Mouse (Mus musculus): ENCODE results near the gene Tbp. TPM values are rescaled to one million over a fixed set of nuclear protein-coding genes. Genes with fewer than 3 reads are reported as not detected.

Gene Tbp
- polyA plus RNA-seq, 1 experiment from 2014 or later, result 29.0 TPM

DNA sequence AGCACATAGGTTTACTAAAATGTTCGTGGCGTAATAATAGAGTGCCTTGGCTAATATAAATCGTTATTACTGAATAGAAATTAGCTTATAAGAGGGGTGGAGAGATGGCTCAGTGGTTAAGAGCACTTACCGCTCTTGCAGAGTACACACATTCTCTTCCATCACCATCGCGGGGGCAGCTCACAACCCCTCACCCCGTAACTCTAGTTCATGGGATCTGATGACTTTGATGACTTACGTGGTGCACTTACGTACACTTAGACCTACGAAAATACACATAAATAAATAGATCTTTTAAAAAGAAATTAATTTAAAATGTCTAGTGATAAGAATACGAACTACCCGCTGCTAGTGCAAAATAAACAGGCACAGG is 65.2 kb downstream of the Tbp start:
- H3K4me3 ChIP-seq (ENCODE audit: inconsistent target), result peak overlapping the region; percentile 78
- H3K36me3 ChIP-seq (ENCODE audit: inconsistent target), result no peaks in the 10 kb centered on the region
- 58% methylated on average over 11 of the region's 12 CpGs for WGBS (ENCODE audit: missing documents)

DNA sequence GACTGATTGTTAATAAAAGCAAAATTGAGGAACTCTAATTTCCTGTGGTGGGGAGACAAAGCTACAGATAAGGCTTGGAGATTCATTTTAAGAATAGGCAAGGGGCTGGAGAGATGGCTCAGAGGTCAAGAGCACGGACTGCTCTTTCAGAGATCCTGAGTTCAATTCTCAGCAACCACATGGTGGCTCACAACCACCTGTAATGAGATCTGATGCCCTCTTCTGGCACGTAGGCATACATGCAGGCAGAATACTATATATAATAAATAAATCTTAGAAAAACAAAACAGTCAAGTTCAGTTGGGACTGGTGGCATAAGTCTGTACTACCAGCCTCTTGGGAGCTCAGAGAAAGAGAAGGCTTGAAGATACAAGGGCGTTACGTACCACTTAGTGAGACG is 67.2 kb downstream of the Tbp start:
- Histone ChIP-seq H3K36me3 (ENCODE audit: inconsistent target) (no peaks in the 10 kb centered on the region), H3K27ac (no peak overlapping the region), H3K4me3 (ENCODE audit: inconsistent target) (no peak overlapping the region), H3K79me2 (ENCODE audit: inconsistent target) (no peaks in the 10 kb centered on the region)
- WGBS (ENCODE audit: missing documents), result 72% methylated on average over 5 of the region's 5 CpGs

More for the DNA sequence above, 65.2 kb downstream of the Tbp start:
- H3K79me2 ChIP-seq (ENCODE audit: inconsistent target), result no peaks in the 10 kb centered on the region
- H3K27ac ChIP-seq, result peak overlapping the region; percentile 85

DNA sequence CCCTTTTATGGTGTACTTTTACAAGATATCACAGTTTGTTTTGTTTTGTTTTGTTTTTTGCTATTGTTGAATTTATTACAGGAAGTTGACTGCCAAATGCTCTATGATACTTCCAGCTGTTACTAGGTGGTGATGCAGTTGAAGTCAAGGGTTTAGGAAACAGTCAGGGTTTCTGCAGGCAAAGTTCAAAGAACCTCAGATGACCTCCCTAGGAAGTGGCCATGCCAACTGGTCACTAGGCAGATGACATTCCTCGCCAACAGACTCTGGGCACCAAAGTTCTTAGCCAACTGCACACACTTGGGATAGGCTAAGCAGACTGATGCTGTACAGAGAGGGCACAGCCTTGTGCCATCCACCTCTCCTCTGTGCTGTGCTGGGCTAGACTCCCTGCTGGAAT is 75.4 kb downstream of the Tbp start:
- no peak overlapping the region for H3K4me3 ChIP-seq (ENCODE audit: inconsistent target)
- H3K27ac ChIP-seq, result no peak overlapping the region
- no peaks in the 10 kb centered on the region for H3K79me2 ChIP-seq (ENCODE audit: inconsistent target)
- no peaks in the 10 kb centered on the region for H3K36me3 ChIP-seq (ENCODE audit: inconsistent target)
- 75% methylated on average over 1 of the region's 1 CpGs for whole genome bisulfite sequencing (ENCODE audit: missing documents)

DNA sequence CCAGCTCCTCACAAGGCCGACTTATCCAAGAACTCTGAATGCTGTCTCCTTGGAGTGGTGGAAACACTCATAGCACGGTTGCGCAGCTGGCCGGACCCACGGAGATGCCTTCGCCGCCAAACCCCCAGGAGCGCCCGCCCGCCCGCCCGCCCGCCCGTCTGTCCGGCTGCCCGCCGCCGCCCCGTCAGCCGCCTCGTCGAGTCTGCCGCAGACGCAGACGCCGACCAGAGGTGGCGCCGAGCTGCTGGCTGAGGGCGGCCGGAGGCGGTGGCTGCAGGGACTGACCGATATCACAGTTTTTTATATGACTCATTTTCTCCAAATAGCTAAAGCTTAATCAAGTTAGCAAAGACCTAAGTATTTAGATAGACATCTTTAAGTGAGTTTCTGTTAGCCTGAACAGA is 77.6 kb downstream of the Tbp start:
- WGBS (ENCODE audit: missing documents), result 2% methylated on average over 30 of the region's 32 CpGs
- no peak overlapping the region for H3K4me3 ChIP-seq (ENCODE audit: inconsistent target)
- no peaks in the 10 kb centered on the region for H3K36me3 ChIP-seq (ENCODE audit: inconsistent target)
- H3K79me2 ChIP-seq (ENCODE audit: inconsistent target), result no peaks in the 10 kb centered on the region
- H3K27ac ChIP-seq, result no peak overlapping the region

Other genes starting within 250 kb of the Tbp start
- gene Dll1, start 123.0 kb upstream of the Tbp start, polyA plus RNA-seq (2018), result 0.17 to 0.38 TPM in 2 of 3 replicates, not detected in the other
- gene Fam120b, start 103.7 kb upstream of the Tbp start, polyA plus RNA-seq (2018), result 12.4 to 20.1 TPM (median 14.3 TPM) in 3 replicates
- 70.7 to 115 TPM (median 101 TPM) in 3 replicates for gene Psmb1, start 137 bp upstream of the Tbp start, polyA plus RNA-seq (2018)
- gene Pdcd2, start 27.4 kb downstream of the Tbp start, polyA plus RNA-seq (2018), result 21.6 to 26.8 TPM (median 23.6 TPM) in 3 replicates
- 1.9 to 3.2 TPM (median 3.1 TPM) in 3 replicates for gene Prdm9, start 64.5 kb downstream of the Tbp start, polyA plus RNA-seq (2018)
- gene Chd1, start 205.1 kb downstream of the Tbp start, polyA plus RNA-seq (2018), result 15.8 to 24.4 TPM (median 18.6 TPM) in 3 replicates

Data from macrophage (primary cell).